Mouse (Mus musculus) CD4-positive, CD25-positive, alpha-beta regulatory T cell, adult 4 months (primary cell): ENCODE measurements around the gene Map10. TPM values are rescaled to one million over a fixed set of nuclear protein-coding genes. Genes with fewer than 3 reads are reported as not detected.

Experiments used
- ATAC-seq: one replicate; pipeline ENCODE4 v1.8.0; 2017
- polyA plus RNA-seq, 2 experiments: library from polyadenylated mRNA; unstranded; fragments of 100-300 nt; shearing (Covaris generic); gene quantifications; one replicate each; pipeline ENCODE4 v1.2.1; 2017

Gene Map10
- polyA plus RNA-seq, 2 experiments from 2014 or later: 0.24 TPM; not detected in 1

DNA sequence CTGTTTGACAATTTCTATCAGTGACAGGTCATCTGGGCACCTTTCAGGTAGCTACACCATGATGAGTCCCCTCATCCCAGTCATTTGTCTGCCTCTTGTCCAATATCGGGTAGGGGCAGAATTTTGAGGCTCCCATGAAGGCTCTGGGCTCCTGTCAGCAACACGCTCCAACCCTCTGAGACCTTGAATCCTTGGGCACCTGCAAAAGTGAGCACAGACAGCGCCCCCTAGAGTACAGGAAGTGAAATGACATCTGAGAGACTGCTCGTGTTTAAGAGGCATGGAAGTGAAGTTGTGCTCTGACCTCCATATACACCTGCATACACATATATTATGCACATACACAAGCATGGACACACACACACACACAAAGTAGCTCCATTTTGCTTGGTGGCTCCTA lies 49.3 kb downstream of the Map10 start:
- no peak for ATAC-seq

DNA sequence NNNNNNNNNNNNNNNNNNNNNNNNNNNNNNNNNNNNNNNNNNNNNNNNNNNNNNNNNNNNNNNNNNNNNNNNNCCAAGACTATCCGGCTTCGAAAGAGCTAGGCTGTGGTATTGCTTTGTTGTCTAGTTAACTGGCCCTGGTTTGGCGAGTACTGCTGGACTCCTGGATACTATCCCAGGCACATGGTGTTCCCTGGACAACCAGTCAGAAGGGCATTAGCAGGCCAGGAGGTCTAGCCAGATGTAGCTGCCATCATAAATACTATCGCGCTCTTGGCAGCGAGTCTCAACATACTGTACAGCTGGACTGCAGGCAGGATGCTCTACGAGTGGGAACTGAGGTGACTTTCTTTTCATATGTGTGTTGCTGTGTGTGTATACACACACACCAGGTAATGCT lies 53.1 kb downstream of the Map10 start:
- ATAC-seq: no peak

Other genes with a start within 250 kb of the Map10 start
- gene Sipa1l2, start 100.0 kb upstream of the Map10 start, polyA plus RNA-seq: 1 to 10 TPM; 2.8 to 3.0 TPM
- gene Ntpcr, start 60.1 kb downstream of the Map10 start, polyA plus RNA-seq: 10 to 100 TPM; 25.9 to 33.5 TPM
- under 1 TPM; 0.13 to 0.22 TPM for gene Pcnx2, start 228.5 kb downstream of the Map10 start, polyA plus RNA-seq
- not detected for gene Map3k21, start 240.6 kb downstream of the Map10 start, polyA plus RNA-seq